Mouse (Mus musculus) common myeloid progenitor, adult 5-6 weeks (primary cell): ENCODE results near the gene Sap30. TPM values are rescaled to one million over a fixed set of nuclear protein-coding genes. Genes with fewer than 3 reads are reported as not detected.
A peak's percentile ranks its signal among the peaks of the same experiment; 100 is the strongest.
"Not testable (repeated sequence)": the region's sequence is repeated elsewhere in the genome, so short reads cannot be mapped to it uniquely, and the experiment has no call there.

ENCODE experiments used
- ATAC-seq: replicated peaks from 2 replicates; pipeline ENCODE4 v1.8.0; 2016; ENCODE audit warnings: low read depth, mild to moderate bottlenecking, moderate TSS enrichment, inconsistent platforms; ENCODE audit not compliant: poor library complexity, severe bottlenecking
- total RNA-seq: library from RNA; stranded (forward); fragments of 200-1000, 187-1606 nt; gene quantifications from 2 replicates; pipeline ENCODE4 v1.2.3, GENCODE M21; 2017

Gene Sap30
- total RNA-seq, 1 experiment from 2014 or later = 70.1 TPM

DNA sequence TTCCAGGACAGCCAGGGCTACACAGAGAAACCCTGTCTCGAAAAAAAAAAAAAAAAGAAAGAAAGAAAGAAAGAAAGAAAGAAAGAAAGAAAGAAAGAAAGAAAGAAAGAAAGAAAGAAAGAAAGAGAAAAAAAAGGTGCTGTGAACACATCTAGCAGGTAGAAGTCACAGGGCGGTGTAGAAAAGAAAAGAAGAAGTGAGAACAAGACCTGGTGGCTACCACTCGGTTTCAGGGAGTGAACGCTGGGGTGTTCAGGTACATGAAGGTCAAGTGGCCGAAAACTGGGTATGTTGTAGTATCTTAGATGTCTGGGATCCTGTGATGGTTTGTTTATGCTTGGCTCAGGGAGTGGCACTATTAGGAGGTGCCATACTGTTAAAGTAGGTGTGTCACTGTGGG is 41.8 kb downstream of the Sap30 start:
- not testable (repeated sequence) for ATAC-seq

DNA sequence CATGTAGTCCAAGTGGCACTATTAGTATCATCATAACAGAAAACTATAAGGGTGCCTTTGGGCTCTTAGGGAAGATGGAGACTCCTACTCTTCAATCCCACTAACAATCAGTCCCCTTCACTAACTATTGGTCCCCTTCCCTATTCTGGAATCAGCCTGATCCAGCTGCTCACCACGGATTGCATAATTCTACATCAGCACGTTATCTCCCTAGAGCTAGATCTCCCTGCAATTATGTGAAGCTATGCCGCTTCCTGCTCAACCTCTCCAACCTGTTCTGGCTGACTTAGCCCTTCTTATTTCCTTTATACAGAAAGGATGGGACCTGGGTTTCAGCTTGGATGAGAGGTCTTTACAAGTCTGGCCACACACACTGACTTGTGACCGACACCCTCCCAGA is 44.4 kb downstream of the Sap30 start:
- peak; percentile 66 for ATAC-seq

DNA sequence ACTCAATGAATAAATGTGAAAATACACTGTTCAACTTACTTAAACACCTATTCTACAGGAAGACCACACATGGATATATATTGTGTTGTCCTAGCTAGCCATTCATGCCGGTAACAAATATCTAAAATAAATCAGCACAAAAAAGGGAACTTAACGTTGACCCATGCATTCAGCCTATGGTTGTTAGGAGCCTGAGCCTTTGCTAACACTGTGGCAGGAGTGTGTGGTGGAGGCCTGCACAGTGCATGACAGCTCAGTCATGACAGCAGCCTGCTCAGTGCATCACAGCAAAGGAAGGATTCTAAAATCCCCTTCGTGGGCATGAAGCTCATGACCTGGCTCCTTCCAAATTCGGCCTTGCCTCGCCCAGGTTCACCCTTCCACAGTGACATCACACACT is 46.1 kb downstream of the Sap30 start:
- peak; percentile 92 for ATAC-seq

DNA sequence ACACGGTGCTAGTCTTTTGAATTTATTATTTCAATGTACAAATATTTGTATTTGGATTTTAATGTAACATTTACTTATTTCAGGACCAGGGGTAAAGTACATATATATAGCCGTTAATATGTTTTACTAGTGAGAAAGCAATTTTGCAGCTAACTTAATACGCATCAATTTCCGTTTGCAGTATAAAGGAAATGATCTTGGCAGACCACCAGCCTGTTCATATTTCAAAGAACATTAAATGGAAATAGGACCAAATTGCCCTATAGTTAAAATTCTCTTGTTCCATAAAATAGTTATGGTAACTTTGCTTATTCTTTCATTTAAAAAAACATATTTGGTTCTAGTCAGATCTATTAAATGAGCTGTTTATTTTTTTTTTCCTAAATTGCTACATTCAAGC is 46.5 kb downstream of the Sap30 start:
- no peak for ATAC-seq

DNA sequence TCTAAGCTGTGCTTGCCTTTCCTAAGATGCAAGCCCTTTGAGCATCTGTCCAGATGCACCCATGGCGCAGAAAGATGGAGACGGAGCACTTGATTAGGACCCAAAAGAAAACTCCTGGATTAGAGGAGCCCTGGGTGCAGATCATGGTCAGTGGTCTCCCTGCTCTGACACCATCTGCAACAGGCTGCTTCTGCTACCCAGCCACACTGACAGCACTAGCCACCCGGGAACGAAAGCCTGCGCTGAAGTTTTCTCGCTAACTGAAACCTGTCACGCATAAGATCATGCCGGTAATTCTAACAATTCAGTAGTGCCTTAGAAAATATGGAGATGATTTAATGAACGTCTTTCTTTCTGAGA is 51.2 kb downstream of the Sap30 start:
- ATAC-seq = peak; percentile 26

DNA sequence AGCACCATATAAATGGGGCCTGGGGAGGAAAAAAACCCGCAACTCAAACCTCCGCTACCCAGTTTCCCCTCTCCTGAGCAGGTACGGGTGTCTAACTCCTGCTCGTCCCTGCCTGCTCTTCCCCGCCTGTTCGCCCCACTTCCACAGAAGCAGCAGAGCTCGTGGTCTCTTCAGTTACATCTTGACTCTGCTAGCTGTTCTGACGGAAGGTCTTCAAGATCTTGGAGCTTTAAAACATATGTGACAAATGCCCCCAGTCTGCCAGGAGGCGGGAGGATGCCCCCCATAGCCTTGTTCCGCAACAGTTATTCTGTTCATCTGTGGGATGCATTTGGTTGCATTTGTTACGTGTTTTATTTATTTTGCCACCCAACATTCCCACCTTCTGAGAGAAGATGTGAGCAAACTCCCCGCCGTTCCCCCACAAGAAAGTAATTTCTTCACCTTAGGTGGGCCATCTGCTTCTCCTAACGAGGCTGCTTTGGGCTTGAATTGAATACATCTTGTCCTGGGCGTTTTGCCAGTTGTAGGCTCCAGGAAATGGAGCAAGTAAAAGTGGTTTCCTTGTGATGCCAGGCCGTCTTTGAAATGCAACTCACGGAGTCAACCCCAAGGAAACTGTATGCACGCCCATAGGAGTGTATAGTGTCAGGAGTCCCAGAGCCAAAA is 51.8 kb downstream of the Sap30 start:
- peak; percentile 87 for ATAC-seq

DNA sequence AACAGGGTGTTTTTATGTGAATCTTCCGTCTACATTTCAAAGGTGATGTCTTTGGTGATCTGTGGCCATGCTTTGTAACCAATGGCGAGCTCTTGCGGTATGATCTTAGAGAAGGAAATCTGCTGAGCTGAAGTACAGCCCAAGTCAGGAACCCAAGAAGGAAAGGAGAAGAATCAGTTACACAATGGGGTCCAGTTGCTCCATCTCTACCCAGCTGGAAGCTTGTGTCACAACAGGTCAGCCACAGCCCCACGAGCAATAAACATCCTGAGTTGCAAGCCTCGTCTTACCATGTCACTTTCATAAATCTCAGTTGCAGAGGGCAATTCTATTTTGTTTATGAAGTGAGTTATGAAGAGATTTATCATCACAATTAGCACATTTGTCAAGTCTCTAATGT is 54.9 kb downstream of the Sap30 start:
- ATAC-seq = peak; percentile 55

Other genes with a start within 250 kb of the Sap30 start
- gene Hand2, start 166.9 kb downstream of the Sap30 start, total RNA-seq = not detected in 2 replicates
- not detected in 2 replicates for gene Scrg1, start 31.9 kb downstream of the Sap30 start, total RNA-seq
- gene Hmgb2, start 24.0 kb upstream of the Sap30 start, total RNA-seq = 391 and 402 TPM in 2 replicates
- 14.5 and 23.1 TPM in 2 replicates for gene Galnt7, start 165.2 kb upstream of the Sap30 start, total RNA-seq